Mouse (Mus musculus) ES-E14 (cell line): Measurements from ENCODE around the gene Paqr3.

Source experiments
- CHD2 ChIP-seq: IDR thresholded peaks from 2 replicates; pipeline ENCODE4 v1.6.1; 2014; ENCODE audit warnings: mild to moderate bottlenecking, low read depth, low read length, inconsistent platforms
- MAFK ChIP-seq: IDR thresholded peaks from 2 replicates; pipeline ENCODE4 v1.6.1; 2014; ENCODE audit warnings: mild to moderate bottlenecking, low read depth, low read length, inconsistent platforms; ENCODE audit not compliant: insufficient read depth
- ZC3H11A ChIP-seq: IDR thresholded peaks from 2 replicates; pipeline ENCODE4 v1.6.1; 2012; ENCODE audit warnings: low read depth, mild to moderate bottlenecking, inconsistent platforms, low read length, borderline replicate concordance
- ZNF384 ChIP-seq: IDR thresholded peaks from 2 replicates; pipeline ENCODE4 v1.6.1; 2012; ENCODE audit warnings: low read depth, low read length, inconsistent platforms

DNA sequence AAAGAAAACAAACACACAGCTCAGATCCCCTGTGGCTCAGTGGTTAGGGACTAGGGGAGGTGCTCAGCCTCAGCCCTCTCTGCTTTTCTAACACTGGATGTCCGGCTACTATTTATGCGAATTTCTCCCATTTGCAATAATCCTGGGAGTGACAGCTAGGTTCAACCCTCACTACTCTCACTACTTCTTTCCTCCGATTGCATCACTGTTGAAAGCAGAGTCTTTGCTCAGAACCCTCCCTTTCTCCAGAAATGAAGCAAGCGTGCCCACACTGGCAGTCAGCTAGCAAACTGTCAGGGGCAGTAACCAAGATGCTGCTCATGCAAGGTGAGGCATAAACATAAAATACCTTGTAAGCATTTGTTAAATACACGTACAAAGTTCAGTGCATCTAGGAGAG lies 3.1 kb downstream of the Paqr3 start:
- TF ChIP-seq CHD2 (no peak), ZNF384 (no peak), ZC3H11A (no peak), MAFK (no peak)
